Mouse (Mus musculus): ENCODE results near the gene Mllt1. TPM values are rescaled to one million over a fixed set of nuclear protein-coding genes. Genes with fewer than 3 reads are reported as not detected.

The Mllt1 gene
- total RNA-seq, 2 experiments from 2014 or later: 34.4 to 38.9 TPM

- DNase-seq (ENCODE audit: low spot score in 2 of 2): no peak
Observed at GRCm38 (mm10) chr17:56884331-56884730, 50.9 kb downstream of the Mllt1 start.

DNA sequence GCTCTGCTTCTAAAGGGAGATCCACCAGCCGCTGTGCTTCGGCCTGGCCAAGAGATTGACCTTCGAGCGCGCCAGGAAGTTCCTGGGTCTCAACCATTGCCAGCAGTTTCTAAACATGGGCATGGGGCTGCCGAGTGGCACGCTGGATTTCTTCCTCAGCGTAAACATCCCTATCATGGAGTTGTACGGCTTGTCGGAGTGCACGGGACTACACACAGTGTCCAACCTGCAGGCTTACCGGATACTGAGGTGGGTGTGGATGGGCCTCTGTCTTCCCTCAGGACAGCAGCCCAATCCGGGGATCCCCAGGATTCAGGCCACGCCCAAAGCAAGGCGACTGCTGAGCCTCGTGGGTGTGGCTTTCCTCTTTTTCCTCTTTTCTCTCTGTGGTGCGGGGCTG is 51.6 kb downstream of the Mllt1 start:
- no peak for DNase-seq (ENCODE audit: low spot score in 2 of 2)

GRCm38 (mm10) chr17:56877426-56877825 is 57.8 kb downstream of the Mllt1 start:
- DNase-seq (ENCODE audit: low spot score in 2 of 2): no peak

- DNase-seq (ENCODE audit: low spot score in 2 of 2): no peak
Observed at GRCm38 (mm10) chr17:56876981-56877380, 58.2 kb downstream of the Mllt1 start.

DNA sequence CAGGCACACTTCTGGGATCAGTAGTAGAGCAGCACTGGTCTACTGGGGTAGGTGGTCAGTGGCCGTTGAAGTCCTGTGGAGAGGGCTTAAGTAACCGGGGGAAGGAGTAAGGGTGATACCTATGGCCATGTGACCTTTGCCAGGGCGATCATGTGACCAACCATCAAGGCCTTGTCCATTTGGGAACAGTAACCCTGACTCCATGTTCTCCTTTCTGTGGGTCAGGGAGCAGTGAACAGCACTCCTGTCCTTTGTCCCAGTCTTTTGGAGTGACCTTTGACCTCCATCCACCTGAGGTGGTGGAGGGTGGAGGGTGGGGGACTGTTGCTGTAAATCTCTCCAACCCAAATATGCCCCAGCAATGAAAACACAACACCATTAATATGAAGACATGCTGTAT is 58.8 kb downstream of the Mllt1 start:
- no peak for DNase-seq (ENCODE audit: low spot score in 2 of 2)

GRCm38 (mm10) chr17:56874936-56875651 is 60.1 kb downstream of the Mllt1 start, which contains the start of gene 1700061G19Rik:
Gene 1700061G19Rik (plus strand): TSS chr17:56875477.
- DNase-seq (ENCODE audit: low spot score in 2 of 2): no peak

GRCm38 (mm10) chr17:56874237-56874636 is 61.0 kb downstream of the Mllt1 start, which contains the start of gene Acsbg2:
Gene Acsbg2 (minus strand): TSS chr17:56874447.
- no peak for DNase-seq (ENCODE audit: low spot score in 2 of 2)

DNA sequence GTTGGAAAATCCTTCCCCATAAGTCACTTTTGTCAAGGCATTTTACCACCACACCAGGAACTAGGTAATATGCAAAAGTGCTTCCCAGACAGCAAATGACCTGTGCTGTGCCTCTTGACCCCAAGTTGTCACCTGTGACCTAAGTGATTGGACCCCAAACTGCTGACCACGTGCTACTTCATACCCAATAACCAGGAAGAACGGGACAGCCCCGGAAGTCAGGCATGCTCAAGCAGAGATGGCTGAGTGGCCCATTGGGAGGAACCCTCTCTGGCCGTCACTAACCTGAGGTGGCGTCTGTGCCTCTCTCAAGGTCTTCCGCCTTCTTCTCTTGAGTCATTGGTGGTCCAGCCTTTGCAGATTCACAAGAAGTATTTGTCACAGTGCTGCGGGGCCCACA is 62.7 kb downstream of the Mllt1 start:
- no peak for DNase-seq (ENCODE audit: low spot score in 2 of 2)

DNA sequence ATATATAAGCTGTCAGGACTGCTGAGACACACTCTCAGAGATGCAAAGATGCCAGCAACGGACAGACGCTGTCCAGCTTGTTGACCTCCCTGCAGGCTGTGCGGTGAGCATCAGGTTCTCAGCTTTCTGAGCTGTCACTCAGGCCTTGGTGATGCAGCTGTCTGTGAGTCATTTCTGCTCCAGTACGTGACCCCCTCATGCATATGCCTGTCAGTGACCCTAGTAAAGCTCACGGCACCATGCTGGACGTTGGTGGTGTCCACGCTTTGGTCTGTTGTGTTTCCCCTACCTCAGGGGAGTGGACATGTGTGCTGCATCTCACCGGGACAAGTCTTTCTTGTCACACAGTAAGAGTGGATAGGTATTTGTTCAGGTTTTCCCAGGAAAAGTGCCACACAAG is 63.4 kb downstream of the Mllt1 start:
- no peak for DNase-seq (ENCODE audit: low spot score in 2 of 2)

DNA sequence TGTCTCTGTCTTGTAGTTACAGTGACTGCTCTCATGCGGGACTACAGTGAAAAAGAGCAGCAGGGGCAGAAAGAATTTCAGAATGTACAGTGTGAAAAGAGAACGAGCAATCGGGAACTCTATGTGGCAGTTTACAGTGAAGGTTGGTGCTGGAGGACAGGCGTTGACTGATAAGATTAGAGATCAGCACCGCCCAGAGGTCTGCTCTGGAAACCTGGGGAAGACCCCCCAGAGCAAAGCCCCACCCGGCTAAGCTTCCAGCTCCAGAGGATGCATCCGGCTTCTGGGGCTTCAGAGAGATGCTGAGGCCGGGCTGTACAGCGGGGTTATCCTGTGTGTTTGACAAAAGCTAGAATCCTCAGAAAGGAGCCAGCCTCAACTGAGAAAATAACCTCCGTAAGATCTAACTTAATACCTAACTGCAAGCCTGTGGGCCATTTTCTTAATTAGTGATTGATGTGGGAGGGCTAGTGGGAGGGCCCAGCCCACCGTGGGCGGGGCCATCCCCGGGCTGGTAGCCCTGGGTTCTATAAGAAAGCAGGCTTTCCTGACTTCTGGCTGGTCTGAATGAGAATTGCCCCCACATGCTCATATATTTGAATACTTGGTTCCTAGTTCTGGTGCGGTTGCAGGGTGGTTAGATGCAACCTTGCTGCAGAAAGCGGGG is 64.8 kb downstream of the Mllt1 start:
- no peak for DNase-seq (ENCODE audit: low spot score in 2 of 2)

- no peak for DNase-seq (ENCODE audit: low spot score in 2 of 2)
Observed at GRCm38 (mm10) chr17:56869481-56869977, 65.7 kb downstream of the Mllt1 start.

GRCm38 (mm10) chr17:56866071-56866470 is 69.1 kb downstream of the Mllt1 start:
- DNase-seq (ENCODE audit: low spot score in 2 of 2): no peak

DNA sequence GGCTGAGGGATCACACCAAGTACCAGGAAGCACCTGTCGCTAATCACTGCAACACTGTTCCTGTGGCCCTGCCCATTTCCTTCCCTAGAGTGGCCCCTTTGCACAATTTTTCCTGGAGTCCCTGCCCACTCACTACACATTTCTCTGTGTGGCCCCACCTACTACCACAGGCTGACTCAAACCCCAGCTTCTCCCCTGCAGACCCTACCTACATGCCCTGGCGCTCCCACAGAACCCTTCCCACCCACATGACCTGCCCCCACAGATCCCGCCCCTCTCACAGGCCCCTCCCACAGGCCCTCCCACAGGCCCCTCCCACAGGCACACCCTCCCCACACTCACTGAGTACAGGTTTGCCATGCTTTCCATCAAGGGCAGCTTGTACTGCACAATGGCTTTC is 74.0 kb downstream of the Mllt1 start:
- no peak for DNase-seq (ENCODE audit: low spot score in 2 of 2)

DNA sequence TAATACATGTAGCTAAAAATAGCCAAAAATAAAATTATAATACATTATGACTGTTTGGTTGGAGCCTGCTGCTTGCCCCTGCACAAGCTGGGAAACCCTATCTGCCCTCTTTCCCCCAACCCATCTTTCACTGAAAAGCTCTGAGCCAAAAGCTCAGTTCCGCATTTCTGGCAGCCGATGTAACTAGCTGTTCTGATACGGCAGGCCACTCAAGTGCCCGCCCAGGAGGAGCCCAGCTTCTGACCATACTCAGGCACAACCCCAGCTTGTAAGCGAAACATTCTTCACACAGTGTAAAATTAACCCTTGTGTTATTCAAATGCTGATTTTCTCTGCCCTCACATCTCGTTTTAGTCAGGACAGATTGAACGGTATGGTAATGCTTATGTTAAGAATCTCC is 76.3 kb downstream of the Mllt1 start:
- no peak for DNase-seq (ENCODE audit: low spot score in 2 of 2)

GRCm38 (mm10) chr17:56858216-56858615 is 77.0 kb downstream of the Mllt1 start:
- DNase-seq (ENCODE audit: low spot score in 2 of 2): peak; percentile 16 to 49

GRCm38 (mm10) chr17:56855421-56855820 is 79.8 kb downstream of the Mllt1 start:
- DNase-seq (ENCODE audit: low spot score in 2 of 2): no peak

GRCm38 (mm10) chr17:56851167-56851566 is 84.0 kb downstream of the Mllt1 start:
- no peak for DNase-seq (ENCODE audit: low spot score in 2 of 2)

DNA sequence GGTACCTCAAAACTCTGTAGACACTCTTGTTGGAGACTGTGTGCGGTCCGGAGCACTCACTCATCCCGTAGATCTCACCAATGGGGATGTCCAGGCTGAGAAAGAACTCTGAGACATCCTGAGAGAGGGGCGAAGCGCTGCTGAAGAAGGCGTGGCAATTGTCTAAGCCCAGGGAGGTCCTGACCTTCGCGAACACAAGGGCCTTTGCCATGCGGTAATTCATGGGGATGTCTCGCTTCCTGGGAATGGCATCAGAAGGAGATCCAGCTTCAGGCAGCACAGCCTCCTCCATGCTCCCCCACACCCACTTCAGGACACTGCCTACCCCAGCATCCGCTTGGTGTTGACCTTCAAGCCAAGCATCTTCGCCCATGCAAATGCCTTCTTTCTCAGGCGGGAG is 85.5 kb downstream of the Mllt1 start:
- no peak for DNase-seq (ENCODE audit: low spot score in 2 of 2)

DNA sequence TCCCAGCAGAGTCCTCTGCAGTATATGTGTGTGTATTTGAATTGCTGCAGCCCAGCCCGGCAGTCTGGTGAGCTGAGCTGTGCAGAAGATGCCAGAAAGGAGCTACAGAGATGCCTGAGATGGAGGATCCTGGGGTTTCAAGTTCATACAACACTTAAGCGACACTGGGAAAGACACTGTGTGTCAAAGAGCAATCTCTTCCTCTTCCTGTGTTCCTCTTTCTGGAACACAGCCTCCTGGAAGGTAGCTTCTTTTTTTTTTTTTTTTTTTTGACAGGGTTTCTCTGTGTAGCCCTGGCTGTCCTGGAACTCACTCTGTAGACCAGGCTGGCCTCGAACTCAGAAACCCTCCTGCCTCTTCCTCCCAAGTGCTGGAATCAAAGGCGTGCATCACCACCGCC is 86.4 kb downstream of the Mllt1 start:
- DNase-seq (ENCODE audit: low spot score in 2 of 2): no peak

- DNase-seq (ENCODE audit: low spot score in 2 of 2): no peak
Observed at GRCm38 (mm10) chr17:56843678-56844077, 91.5 kb downstream of the Mllt1 start.
